Mouse (Mus musculus) cerebellum, postnatal 10 days (tissue): Measurements from ENCODE around the gene Adgre5.

Experiments used
- DNase-seq, 2 experiments: peaks; one replicate each; pipeline ENCODE4 v3.0.0; 2021; ENCODE audit warnings: mixed read lengths in 2 of 2

Adgre5 gene

DNA sequence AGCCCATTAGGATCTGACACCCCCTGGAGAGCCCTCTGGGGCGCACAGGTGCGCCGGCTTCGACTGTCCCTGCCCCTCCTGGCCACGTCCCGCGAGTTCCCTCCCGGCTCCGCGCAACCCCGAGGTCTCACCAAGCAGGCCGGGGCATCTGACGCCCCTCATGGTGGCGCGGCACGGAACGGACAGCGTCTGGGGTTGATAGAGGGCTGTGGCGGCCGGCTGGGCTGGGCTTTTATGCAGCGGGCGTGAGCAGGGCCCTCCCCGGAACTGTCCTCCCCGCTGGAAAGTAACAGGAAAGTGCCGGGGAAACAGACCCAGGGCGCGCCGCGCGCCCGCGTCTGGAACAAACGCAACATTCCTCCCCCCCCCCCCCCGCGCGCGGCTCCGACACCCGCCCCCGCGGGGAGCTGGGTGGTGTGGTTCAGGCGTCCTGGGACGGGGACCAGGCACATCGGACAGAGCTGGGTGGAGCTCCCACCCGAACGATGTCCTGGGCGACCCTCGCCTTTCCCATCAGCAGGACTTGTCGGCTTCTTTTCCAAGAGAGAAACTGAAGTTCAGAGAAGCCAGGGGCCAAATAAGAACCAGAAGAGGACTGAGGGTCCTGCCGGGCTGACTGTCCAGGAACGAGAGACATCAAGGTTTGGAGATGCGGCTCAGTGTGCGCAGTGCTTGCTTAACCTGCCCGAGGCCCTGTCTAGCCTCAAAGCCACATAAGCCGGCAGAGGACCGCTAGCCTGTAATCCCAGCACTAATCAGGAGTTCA lies at the start of gene Adgre5:
Gene Adgre5 (minus strand): TSS at position 351 of the 766 bp plus-strand sequence.
- DNase-seq = peak; percentile 31 to 43

DNA sequence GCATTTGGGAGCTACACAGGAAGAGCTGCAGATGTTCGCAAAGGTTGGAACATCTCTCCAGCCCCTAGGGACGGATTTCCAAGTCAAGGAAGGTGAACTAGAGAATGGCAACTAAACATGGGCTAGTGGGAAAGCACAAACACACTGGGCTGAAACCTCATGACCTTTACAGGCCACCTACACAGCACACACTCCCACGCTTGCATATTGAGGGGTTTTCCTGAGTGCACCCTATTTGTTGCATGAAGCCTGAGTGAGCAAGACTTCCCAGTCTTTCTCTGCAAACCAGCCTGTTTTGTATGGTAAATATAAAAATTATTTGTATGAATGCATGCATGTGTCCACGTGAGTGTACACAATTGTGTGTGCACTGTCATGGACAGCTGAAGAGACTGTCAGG lies 48.7 kb upstream of the Adgre5 start:
- DNase-seq = no peak

DNA sequence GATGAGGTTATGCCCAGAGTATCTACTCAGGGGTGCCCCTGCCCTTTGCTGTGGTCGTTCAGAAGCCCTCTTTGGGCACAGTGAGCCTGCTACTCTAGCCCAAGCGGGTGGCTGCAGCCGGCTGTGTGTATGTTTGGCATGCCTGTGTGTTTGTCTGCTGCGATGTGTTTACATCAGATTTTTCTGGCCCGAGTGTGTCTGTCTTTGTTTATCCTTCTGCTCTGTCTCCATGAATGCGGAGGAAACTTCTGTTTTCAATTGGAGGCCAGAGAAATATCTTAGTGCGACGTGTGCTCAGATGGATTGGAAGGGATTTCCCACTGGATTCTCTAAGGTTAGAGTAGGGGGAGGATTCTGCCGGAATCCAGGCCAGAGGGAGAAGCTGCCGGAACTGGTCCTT lies 43.9 kb upstream of the Adgre5 start:
- no peak for DNase-seq

DNA sequence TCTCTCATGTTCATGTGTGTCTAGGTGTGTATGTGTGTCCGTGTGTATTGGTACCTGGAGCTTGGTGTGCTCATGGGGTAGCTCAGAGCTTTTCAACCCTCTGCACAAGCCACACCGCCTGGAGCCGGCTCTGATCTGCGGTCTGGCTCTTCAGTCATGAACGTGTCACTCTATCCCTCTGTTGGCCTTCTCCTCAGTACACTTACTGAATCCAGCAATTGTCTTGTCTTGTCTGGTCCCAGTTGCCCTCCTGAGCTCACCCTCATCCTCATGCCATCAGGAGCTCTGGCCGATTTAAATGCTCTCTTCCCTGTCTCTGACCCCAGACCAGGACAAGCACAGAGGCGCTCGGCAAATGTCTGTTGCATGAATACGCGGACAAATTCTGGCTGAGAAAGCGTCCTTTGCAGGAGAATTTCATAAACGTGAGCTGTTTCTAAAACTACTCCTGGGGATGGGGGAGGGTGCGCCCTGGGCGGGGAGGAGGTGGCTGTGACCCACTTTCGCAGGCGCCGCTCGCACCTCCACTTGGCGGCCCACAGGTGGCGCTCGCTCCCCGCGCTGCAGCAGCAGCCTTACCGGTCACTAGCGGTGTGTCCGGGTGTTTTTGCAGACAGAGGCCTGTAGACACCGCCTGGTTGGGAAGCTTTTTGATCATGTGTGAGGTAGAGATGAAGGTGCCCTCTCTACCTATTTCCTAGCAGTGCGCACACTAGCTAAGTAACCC lies 41.9 kb upstream of the Adgre5 start:
- peak; percentile 94 for DNase-seq

DNA sequence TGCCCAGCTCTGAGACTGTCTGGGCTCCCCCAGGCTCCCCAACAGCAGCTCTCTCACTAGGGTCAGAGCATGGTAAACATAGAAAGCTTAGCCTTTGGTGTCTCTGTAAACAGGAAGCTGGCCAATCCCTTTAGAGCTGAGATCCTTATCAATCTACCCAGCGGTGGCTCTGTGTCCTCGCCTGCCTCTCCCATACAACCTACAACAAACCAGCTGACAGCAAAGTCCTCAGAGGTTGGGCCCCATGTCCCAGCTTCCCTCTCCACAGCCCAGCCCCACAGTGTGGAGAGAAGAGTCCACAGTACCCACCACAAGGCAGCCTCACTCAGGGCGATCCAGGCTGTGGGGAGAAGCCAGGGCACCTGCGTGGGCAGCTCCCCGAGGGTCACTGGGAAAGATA lies 38.5 kb upstream of the Adgre5 start:
- DNase-seq = no peak

DNA sequence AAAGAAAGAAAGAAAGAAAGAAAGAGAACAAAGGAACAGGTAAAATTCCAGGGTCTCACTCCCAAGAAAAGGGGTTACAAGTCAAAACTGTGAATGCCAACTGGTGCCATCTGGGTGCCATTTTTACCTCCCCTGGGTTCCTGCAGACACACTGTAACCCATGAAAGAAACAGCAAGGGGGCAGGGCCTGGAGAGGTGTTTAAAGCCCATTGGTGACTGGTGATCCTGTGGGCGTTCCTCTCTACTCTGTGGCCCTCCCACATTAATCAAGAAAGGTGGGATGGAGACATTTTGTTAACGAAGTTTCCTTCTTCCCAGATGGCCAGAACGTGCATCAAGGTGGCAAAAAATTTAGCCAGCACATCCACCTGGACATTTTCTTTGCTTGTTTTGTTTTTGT lies 36.9 kb upstream of the Adgre5 start:
- no peak for DNase-seq

DNA sequence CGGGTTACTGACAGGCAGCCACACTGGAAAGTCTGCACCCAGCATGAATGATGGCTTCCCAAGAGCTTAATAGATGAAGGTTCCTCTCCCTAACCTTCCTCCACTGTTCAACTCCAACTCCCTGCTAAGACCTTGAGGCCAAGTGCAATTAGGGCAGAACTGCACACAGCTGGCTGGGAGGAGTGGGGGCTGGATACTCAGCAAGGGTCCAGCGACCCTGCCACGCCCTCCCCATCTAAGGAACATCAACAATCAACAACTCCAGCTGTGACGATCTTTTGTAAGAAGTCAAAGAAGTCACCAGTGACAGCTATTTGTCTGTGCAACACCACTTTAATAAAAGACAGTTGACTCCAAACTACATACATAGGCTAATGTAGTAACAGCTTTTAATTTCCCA lies 35.5 kb upstream of the Adgre5 start:
- DNase-seq = no peak

DNA sequence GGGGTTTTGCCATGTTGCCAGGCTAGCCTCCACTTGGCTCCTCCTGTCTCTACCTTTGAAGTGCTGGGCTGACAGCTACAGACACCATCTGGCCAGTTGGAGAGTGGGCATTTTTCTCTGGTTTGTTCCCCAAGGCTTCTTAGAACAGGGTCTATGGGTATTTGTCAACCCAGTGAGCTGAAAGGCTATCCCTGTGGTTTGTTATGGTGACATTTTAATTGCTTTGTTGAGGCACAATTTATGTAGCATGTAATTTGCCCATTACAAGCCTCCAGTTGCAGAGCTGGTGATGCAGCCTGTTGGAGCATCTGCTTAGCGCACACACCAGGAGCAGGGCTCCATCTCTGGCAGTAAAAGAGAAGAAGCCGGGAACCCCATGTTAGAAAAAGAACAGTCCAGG lies 33.1 kb upstream of the Adgre5 start:
- peak in 1 of 2 experiments; percentile 30 for DNase-seq

DNA sequence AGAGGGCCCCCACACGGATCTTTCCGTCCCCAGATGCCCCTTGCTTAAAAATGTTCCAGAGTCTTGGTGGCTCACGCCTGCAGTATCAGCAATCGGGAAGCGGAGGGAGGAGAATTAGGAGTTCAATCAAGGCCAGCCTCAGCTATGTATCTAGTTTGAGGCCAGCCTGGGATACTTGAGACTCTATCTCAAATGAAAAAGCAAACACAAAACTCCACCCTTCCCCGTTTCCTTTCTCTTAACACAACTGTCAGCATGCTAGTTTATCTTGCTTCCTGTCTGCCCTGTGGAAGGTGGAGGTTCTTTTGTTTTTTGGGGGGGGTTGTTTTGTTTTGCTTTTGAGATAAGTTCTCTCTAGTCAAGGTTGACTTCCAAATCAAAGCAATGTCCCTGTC lies 32.3 kb upstream of the Adgre5 start:
- DNase-seq = no peak

DNA sequence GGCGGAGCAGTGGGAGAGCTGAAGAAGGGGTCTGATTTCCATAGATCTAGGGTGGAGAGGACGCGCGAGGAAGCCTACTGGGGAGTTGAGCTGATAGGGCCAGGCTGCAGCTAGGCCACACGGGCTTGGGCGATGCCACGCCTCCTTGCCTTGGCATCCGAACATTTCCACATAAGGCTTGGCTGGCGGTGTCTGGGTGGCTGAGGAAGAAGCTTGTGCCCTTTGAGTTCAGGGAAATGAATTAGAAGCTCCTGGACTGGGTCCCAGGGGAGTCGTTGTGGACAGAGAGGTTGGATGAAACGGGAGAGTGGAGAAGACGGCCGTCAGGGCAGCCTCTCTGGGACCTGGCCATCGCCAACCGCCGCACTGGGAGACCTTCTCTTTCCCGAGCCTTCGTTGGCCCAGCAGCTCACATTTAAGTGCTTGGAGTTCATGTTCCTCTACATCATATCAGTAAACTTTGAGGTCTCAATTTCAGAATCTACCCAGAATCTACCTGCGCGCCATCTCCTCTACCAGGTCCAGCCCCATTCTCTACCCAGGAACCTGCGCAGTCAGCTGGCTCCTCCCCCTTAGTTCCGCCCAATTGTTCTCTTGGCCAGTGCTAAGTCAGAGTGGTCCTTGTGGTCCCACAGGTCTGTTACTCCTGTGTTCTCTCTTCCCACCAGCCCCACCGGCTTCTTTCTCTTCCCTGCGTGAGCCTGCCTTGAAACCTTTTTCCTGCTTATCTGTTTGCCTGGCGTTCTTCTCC lies 31.8 kb upstream of the Adgre5 start:
- DNase-seq = peak; percentile 61 to 66

DNA sequence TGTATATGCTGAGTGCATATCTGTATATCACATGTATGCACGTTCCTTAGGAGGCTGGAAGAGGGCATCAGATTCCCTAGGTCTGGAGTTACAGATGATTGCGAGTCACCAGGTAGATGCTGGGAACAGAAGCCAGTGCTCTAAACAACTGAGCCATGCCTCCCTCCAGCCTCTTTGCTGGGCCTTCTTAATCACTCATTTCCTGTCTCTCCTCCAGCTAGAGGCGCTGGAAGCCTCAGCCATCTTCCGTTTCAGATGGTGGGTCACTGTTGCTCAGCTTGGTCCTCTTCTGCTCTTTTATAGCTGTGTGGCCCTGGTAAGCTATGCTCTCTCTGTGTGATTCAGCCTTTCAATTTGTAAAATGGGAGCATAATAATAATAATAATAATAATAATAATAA lies 30.7 kb upstream of the Adgre5 start:
- no peak for DNase-seq

DNA sequence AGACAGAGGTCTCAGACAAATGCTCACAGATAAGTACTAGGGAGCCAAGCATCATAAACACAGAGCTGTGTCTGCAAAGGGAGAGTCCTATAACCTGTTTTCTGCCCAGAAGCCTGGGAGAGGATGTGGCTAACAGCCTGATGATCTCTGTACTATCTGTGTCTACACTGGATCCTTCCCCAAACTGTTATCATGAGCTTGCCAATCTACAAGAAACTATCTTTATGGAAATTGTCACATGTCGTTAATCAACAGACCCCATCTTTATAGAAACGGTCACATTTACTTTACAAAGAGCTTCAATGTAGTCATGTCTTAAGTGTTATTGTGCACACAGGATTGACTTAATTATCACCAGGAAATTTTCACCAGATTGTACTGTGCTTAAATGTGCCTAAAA lies 29.5 kb upstream of the Adgre5 start:
- DNase-seq = no peak

DNA sequence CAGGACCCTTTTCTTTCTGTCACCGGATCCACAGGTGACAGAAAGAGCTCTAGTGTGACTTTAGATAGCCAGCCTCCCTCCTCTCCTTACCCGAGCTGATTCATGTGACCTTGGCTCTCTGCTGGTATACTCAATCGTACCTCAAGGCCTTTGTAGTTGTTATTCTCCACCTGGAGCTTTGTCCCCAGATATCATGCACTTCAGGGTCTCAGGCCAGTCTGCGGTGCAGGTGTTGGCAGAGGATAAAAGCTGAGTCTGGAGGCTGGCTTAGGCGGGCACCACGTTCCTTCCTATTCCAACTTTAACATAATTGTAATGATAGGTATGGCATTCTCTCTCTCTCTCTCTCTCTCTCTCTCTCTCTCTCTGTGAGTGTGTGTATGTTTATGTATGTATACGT lies 28.6 kb upstream of the Adgre5 start:
- DNase-seq = no peak

DNA sequence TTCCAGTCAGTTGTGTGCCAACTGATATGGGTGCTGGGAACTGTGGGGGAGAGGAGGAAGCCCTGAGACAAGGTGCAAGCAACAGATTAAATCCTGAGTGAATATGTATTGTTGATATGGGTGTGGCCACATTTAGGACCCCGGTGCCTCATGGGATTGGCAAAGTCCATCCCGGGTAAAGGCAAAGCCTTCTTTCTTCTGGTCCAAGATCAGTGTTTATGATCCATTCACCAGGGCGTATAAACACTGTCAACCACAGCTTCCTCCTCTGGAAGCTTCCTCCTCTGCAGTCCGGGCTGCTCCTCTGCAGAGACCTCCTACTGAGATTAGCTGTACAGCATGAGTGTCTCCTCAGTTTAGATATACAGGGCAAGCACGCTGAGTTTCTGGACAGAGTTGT lies 27.4 kb upstream of the Adgre5 start:
- DNase-seq = no peak

DNA sequence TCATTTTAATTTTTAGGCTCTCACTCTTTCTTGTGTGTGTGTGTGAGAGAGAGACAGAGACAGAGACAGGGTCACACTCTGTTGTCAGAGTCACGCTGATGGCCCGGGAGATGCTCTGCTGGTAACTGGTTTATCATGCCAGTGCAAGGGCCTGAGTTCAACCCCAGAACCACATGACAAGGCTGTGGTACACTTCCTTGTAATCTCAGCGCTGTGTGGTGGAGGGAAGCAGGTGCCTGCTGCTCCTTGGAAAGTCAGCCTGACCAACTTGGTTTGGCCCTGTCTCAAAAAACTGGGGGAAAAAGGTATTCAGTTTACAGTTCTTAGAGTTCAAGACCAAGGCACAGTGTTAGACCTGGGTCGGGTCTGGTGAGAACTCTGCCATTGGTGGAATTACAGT lies 26.3 kb upstream of the Adgre5 start:
- no peak for DNase-seq

DNA sequence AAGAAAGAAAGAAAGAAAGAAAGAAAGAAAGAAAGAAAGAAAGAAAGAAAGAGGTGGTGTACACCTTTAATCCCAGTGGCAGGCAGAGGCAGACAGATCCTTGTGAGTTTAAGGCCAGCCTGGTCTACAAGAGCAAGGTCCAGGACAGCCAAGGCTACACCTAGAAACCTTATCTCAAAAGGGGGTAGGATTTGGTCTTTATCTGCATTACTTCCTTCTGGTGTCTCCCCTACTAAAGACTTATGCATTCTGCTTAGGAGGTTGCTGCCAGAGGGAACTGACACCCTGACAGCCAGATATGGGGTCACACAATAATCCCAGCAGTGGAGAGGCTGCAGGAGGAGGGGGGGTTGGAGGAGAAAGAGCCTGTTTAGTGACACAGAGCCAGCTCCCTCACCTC lies 24.5 kb upstream of the Adgre5 start:
- no peak for DNase-seq

DNA sequence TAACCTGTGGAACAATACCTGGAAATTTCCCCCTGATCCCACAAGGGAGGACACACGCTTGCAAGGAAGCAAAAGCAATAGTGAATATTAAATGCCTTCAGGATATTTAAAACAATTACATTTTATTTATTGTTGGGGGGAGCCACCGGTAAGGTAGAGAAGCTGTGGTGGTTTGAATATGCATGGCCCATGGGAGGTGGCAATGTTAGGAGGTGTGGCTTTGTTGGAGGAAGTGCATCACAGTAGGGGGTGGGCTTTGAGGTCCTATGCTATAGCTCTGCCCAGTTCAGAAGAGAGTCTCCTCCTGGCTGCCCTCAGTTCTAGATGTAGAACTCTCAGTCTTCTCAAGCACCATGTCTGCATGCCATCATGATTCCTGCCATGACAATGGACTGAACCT lies 23.6 kb upstream of the Adgre5 start:
- DNase-seq = no peak

DNA sequence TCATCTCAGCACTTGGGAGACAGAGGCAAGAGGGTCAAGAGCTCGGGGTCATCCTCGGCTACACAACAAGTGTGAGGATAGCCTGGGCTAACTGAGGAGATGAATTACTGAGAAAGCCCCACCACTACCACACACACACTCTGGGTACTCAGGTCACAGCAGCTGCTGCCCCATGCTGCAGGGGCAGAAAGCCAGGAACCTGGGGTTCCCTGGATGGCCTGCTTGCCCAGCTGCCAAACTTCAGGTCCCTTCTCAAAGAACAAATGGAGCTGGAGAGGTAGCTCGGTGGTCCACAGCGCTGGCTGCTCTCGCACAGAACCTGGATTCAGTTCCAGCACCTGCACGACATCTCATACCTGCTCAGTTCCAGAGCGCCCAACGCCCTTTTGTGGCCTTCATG lies 23.0 kb upstream of the Adgre5 start:
- peak; percentile 77 to 83 for DNase-seq

DNA sequence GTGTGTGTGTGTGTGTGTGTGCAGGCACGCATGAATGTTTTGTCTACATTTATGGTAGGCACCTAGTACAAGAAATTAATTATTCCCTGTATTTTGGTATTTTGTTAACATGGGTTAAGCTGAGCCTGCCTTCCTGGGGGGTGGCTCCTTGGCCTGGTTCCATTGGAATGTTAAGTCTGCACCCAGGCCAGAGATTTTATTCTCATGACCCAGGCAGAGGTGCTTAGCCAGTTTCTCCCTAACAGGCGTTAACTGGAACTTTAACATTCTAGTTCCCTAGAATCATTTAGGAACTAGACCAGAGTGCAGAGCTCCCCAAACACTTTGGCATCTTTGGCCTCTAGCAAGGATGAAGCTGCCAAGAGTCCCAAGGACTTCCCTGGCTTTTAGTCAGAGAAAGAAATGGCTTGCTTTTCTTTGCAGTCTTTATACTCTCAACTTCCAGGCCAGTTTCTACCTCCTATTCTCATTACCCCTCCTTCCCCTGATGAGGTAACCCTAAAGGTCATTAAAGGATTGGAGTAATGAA lies 18.2 kb upstream of the Adgre5 start:
- no peak for DNase-seq

DNA sequence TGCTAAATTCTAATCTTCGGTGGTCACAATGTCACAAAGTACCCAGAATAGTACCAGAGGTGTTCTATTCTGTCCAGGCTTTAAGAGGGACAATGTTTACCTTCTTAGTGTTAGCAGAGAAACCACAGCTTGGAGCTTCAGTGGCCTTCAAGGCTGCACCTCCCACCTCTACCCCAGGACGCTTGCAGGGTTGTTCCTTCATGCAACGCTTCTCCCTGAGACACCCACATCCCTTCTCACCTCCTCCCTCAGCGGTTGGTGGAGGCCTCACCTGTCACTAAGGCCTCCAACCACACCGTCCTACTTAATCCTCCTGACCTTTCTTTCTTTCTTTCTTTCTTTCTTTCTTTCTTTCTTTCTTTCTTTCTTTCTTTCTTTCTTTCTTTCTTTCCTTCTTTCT lies 17.2 kb upstream of the Adgre5 start:
- no peak for DNase-seq

DNA sequence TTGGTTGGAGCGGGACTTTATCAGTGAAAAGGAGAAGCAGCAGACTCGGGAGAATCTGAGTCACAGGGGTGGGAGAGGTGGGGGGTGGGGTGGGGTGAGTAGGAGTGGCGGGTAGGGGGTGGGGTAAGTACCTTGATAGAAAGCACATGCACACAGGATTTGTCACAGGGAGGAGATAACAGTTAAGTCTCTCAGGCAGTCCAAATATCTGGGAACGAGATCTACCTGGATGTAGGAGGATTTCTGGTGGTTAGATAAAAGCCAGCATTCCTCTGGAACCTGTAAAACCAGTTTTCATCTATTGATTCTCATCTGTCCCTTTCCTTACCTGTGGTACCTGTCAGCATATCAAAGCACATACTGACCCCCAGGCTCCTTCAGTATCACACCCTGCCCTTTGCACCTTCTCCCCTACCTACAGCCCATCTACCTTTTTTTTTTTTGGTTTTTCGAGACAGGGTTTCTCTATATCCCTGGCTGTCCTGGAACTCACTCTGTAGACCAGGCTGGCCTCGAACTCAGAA lies 16.0 kb upstream of the Adgre5 start:
- DNase-seq = no peak

DNA sequence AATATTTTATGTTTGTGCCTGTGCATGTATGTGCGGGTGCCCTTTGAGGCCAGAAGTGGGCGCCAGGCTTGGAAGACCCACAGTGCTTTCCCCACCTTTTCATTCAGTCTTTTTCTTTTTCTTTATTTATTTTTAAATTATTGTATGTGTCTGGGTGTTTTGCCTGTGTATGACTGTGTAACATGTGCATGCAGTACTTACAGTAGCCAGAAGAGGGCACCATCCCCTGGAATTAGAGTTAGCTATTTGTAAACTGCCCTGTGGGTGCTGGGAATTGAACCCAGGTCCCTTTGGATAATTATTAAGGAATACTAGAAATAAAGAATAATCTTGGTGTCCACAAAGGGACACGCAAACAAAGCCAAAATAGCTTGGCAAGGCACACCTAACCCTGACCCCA lies 15.1 kb upstream of the Adgre5 start:
- DNase-seq = peak; percentile 26 to 54

DNA sequence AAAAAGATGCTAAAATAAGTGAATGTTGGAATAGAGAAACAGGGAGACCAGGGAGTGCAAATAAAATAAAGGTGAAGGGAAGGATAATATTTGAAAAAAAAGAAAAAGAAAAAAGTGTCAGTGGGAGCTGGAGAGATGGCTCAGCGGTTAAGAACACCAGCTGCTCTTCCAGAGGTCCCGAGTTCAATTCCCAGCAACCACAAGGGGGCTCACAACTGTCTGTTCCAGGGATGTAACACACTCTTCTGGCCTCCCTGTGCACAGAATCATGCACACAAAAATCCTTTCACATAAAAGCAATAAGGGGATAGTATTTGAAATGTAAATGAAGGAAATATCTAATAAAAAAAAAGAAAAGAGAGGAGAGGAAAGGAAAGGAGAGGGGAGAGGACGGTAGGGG lies 13.0 kb upstream of the Adgre5 start:
- DNase-seq = no peak
